Comparison of ENCODE assay signal across 10 mouse cellular contexts in genomic region chr11:77494782-77495181, GRCm38 (mm10). TPM values are rescaled to one million over a fixed set of nuclear protein-coding genes. Genes with fewer than 3 reads are reported as not detected.
DNase-seq lines count a peak whose midpoint lies in the region; ATAC-seq and TF ChIP-seq lines count a peak whose summit lies in the region.
"Had no signal": no experiment of that assay in that cellular context is flagged by ENCODE, and none has a peak within 500 bp of the region (broad histone marks: within the 10 kb centered on the region; RNA-seq: fewer than 3 reads in every experiment).

No protein-coding gene starts in this region.

- peaks cover 6% of the 10 kb centered on the region for H3K36me3 ChIP-seq in intestine, embryonic 15.5 days
- H3K36me3 ChIP-seq in neural tube, embryonic 12.5 days, result peaks cover 11% of the 10 kb centered on the region

- peak overlapping the region; percentile 91 for H3K27ac ChIP-seq in layer of hippocampus, adult 2 months
- no peak overlapping the region for H3K27ac ChIP-seq in embryonic fibroblast, embryonic 13.5 days (ENCODE audit: insufficient read depth, low read length)
- peak overlapping the region; percentile 4; the same call in 1 of the 2 replicates for H3K27ac ChIP-seq in intestine, embryonic 15.5 days
- H3K27ac ChIP-seq in neural tube, embryonic 12.5 days, result no peak overlapping the region

- WGBS in intestine, embryonic 15.5 days, result 63% methylated on average over 6 of the region's 6 CpGs
- 79% methylated on average over 6 of the region's 6 CpGs for WGBS in neural tube, embryonic 12.5 days

- H3K27me3 ChIP-seq in intestine, embryonic 15.5 days (replicated peaks), result no peaks in the 10 kb centered on the region
- H3K27me3 ChIP-seq in neural tube, embryonic 12.5 days (replicated peaks), result no peaks in the 10 kb centered on the region

- peaks cover 31% of the 10 kb centered on the region for H3K4me1 ChIP-seq in embryonic fibroblast, embryonic 13.5 days (ENCODE audit: control insufficient read depth, insufficient read depth, low read length)
- H3K4me1 ChIP-seq in intestine, embryonic 15.5 days (replicated peaks), result peaks cover 65% of the 10 kb centered on the region
- H3K4me1 ChIP-seq in neural tube, embryonic 12.5 days, result peaks cover 54% of the 10 kb centered on the region

- H3K9ac ChIP-seq in intestine, embryonic 15.5 days, result peak overlapping the region; percentile 90
- peak overlapping the region; percentile 95; the same call in 1 of the 2 replicates for H3K9ac ChIP-seq in neural tube, embryonic 12.5 days

- H3K4me2 ChIP-seq in intestine, embryonic 15.5 days (replicated peaks), result peak overlapping the region; percentile 97
- peak overlapping the region; percentile 92 for H3K4me2 ChIP-seq in neural tube, embryonic 12.5 days (replicated peaks)

- DNase-seq in layer of hippocampus, adult 2 months (ENCODE audit: low spot score in 2 of 2), result no peak
- DNase-seq in layer of hippocampus, adult 8-10 months (ENCODE audit: low spot score in 2 of 2), result no peak
- no peak for DNase-seq in c-Kit-positive CD71-positive TER-119-positive erythroid progenitor cells, embryonic 14.5 days (ENCODE audit: low spot score)
- DNase-seq in gastrocnemius, postnatal 14 days, result no peak
- no peak for DNase-seq in layer of hippocampus, adult 9-11 months

- no peak for ATAC-seq in intestine, embryonic 15.5 days
- ATAC-seq in neural tube, embryonic 12.5 days (ENCODE audit: low FRiP score, low read depth), result no peak

- TF ChIP-seq CTCF in layer of hippocampus, adult 2 months (conservative IDR thresholded peaks at IDR 0.05), result no peak
- TF ChIP-seq CTCF in embryonic fibroblast, embryonic 13.5 days (IDR thresholded peaks at IDR 0.05; ENCODE audit: borderline replicate concordance, insufficient read depth, low read length), result no peak

- intact Hi-C loops in gastrocnemius, postnatal 14 days (cut with DNase I; ENCODE audit: low total_unique reads), result no loop called here

- TF ChIP-seq POLR2A in embryonic fibroblast, embryonic 13.5 days (IDR thresholded peaks at IDR 0.05; ENCODE audit: low read depth, low read length), result no peak

- peak overlapping the region; percentile 88 for H3K4me3 ChIP-seq in layer of hippocampus, adult 2 months
- peak overlapping the region; percentile 77 for H3K4me3 ChIP-seq in embryonic fibroblast, embryonic 13.5 days (ENCODE audit: insufficient read depth, low read length)
- H3K4me3 ChIP-seq in intestine, embryonic 15.5 days (replicated peaks), result peak overlapping the region; percentile 96
- peak overlapping the region; percentile 97 for H3K4me3 ChIP-seq in neural tube, embryonic 12.5 days

- H3K9me3 ChIP-seq in intestine, embryonic 15.5 days, result no peaks in the 10 kb centered on the region
- no peaks in the 10 kb centered on the region for H3K9me3 ChIP-seq in neural tube, embryonic 12.5 days

RNA-seq across cellular contexts. Expression of gene Git1, which starts 1.4 kb away (rescaled TPM):
- total RNA-seq in layer of hippocampus, adult 2 months (2021), result 100 to 1,000 TPM; 295 to 316 TPM
- total RNA-seq in layer of hippocampus, adult 8-10 months (2022), result 100 to 1,000 TPM; 266 to 292 (median 282) TPM
- polyA plus RNA-seq in embryonic fibroblast, embryonic 13.5 days (2011; ENCODE audit: insufficient read length, low read depth, missing spikeins), result 37.9 and 41.2 TPM in 2 replicates
- 10.7 and 11.8 TPM in 2 replicates for polyA plus RNA-seq in intestine, embryonic 15.5 days (2015; fragmentation: Nextera tagmentation; extraction: Ambion mirVana)
- 12.5 and 14.4 TPM in 2 replicates for polyA plus RNA-seq in neural tube, embryonic 12.5 days (2016; fragmentation: Nextera tagmentation; extraction: Ambion mirVana)
- 10 to 100 TPM; 23.0 to 25.9 TPM for total RNA-seq in gastrocnemius, postnatal 14 days (2021)

RNA-seq across cellular contexts. Expression of gene Ankrd13b, which starts 5.3 kb away (rescaled TPM):
- total RNA-seq in layer of hippocampus, adult 2 months (2021), result 10 to 100 TPM; 80.1 to 81.7 TPM
- total RNA-seq in layer of hippocampus, adult 8-10 months (2022), result 10 to 100 TPM; 71.2 to 78.4 (median 73.7) TPM
- polyA plus RNA-seq in embryonic fibroblast, embryonic 13.5 days (2011; ENCODE audit: insufficient read length, low read depth, missing spikeins), result 12.3 and 15.6 TPM in 2 replicates
- polyA plus RNA-seq in intestine, embryonic 15.5 days (2015; fragmentation: Nextera tagmentation; extraction: Ambion mirVana), result 4.9 and 5.1 TPM in 2 replicates
- polyA plus RNA-seq in neural tube, embryonic 12.5 days (2016; fragmentation: Nextera tagmentation; extraction: Ambion mirVana), result 33.8 and 39.7 TPM in 2 replicates
- total RNA-seq in gastrocnemius, postnatal 14 days (2021), result 1 to 10 TPM; 5.7 to 6.3 TPM

RNA-seq across cellular contexts. Expression of gene Abhd15, which starts 20.1 kb away (rescaled TPM):
- 1 to 10 TPM; 1.4 to 1.7 TPM for total RNA-seq in layer of hippocampus, adult 2 months (2021)
- 1 to 10 TPM; 1.0 to 2.4 (median 1.6) TPM for total RNA-seq in layer of hippocampus, adult 8-10 months (2022)
- 0.37 and 1.0 TPM in 2 replicates for polyA plus RNA-seq in embryonic fibroblast, embryonic 13.5 days (2011; ENCODE audit: insufficient read length, low read depth, missing spikeins)
- 3.5 and 3.6 TPM in 2 replicates for polyA plus RNA-seq in intestine, embryonic 15.5 days (2015; fragmentation: Nextera tagmentation; extraction: Ambion mirVana)
- polyA plus RNA-seq in neural tube, embryonic 12.5 days (2016; fragmentation: Nextera tagmentation; extraction: Ambion mirVana), result 5.2 and 7.1 TPM in 2 replicates
- under 1 TPM; 0.45 to 0.53 TPM for total RNA-seq in gastrocnemius, postnatal 14 days (2021)

RNA-seq across cellular contexts. Expression of gene Trp53i13, which starts 21.0 kb away (rescaled TPM):
- 1 to 10 TPM; 5.7 to 7.4 TPM for total RNA-seq in layer of hippocampus, adult 2 months (2021)
- 1 to 10 TPM; 4.9 to 9.1 (median 8.8) TPM for total RNA-seq in layer of hippocampus, adult 8-10 months (2022)
- 21.2 and 26.4 TPM in 2 replicates for polyA plus RNA-seq in embryonic fibroblast, embryonic 13.5 days (2011; ENCODE audit: insufficient read length, low read depth, missing spikeins)
- polyA plus RNA-seq in intestine, embryonic 15.5 days (2015; fragmentation: Nextera tagmentation; extraction: Ambion mirVana), result 28.5 and 29.1 TPM in 2 replicates
- polyA plus RNA-seq in neural tube, embryonic 12.5 days (2016; fragmentation: Nextera tagmentation; extraction: Ambion mirVana), result 28.7 and 32.4 TPM in 2 replicates
- total RNA-seq in gastrocnemius, postnatal 14 days (2021), result 1 to 10 TPM; 6.0 to 6.3 TPM

RNA-seq across cellular contexts. Expression of gene Gm10392, which starts 24.2 kb away (rescaled TPM):
- total RNA-seq in layer of hippocampus, adult 2 months (2021), result not detected
- total RNA-seq in layer of hippocampus, adult 8-10 months (2022), result under 1 TPM in 1 of 4 experiments, not detected in 3; 0.20 TPM
- not detected in 2 replicates for polyA plus RNA-seq in embryonic fibroblast, embryonic 13.5 days (2011; ENCODE audit: insufficient read length, low read depth, missing spikeins)
- not detected in 2 replicates for polyA plus RNA-seq in intestine, embryonic 15.5 days (2015; fragmentation: Nextera tagmentation; extraction: Ambion mirVana)
- 0.15 and 0.39 TPM in 2 replicates for polyA plus RNA-seq in neural tube, embryonic 12.5 days (2016; fragmentation: Nextera tagmentation; extraction: Ambion mirVana)
- not detected for total RNA-seq in gastrocnemius, postnatal 14 days (2021)
- total RNA-seq: left cerebral cortex, postnatal 25 days had no signal
- polyA plus RNA-seq: erythroblast, embryonic 14.5 days had no signal

Comparison
In these comparisons a context has a peak if more than half of its experiments do, and no peak if none do; other contexts are left out.
1. H3K27ac ChIP-seq: peak in layer of hippocampus, adult 2 months (single experiment) and intestine, embryonic 15.5 days (single experiment); none in embryonic fibroblast, embryonic 13.5 days (single experiment) and neural tube, embryonic 12.5 days (single experiment).
2. RNA of gene Git1, which starts 1.4 kb away (total RNA-seq): 295 to 316 TPM in layer of hippocampus, adult 2 months and 266 to 292 TPM in layer of hippocampus, adult 8-10 months; 23.0 to 25.9 TPM in gastrocnemius, postnatal 14 days; every median in the first group is over 4 times any median in the second.
3. RNA of gene Ankrd13b, which starts 5.3 kb away (total RNA-seq): 80.1 to 81.7 TPM in layer of hippocampus, adult 2 months and 71.2 to 78.4 TPM in layer of hippocampus, adult 8-10 months; 5.7 to 6.3 TPM in gastrocnemius, postnatal 14 days; every median in the first group is over 4 times any median in the second.
4. Peak in every context shown above with its lines, with median percentiles within 50 percentile points of each other: H3K4me3 ChIP-seq.